Mouse (Mus musculus): ENCODE data around the gene Dtx3.

Dtx3 gene

DNA sequence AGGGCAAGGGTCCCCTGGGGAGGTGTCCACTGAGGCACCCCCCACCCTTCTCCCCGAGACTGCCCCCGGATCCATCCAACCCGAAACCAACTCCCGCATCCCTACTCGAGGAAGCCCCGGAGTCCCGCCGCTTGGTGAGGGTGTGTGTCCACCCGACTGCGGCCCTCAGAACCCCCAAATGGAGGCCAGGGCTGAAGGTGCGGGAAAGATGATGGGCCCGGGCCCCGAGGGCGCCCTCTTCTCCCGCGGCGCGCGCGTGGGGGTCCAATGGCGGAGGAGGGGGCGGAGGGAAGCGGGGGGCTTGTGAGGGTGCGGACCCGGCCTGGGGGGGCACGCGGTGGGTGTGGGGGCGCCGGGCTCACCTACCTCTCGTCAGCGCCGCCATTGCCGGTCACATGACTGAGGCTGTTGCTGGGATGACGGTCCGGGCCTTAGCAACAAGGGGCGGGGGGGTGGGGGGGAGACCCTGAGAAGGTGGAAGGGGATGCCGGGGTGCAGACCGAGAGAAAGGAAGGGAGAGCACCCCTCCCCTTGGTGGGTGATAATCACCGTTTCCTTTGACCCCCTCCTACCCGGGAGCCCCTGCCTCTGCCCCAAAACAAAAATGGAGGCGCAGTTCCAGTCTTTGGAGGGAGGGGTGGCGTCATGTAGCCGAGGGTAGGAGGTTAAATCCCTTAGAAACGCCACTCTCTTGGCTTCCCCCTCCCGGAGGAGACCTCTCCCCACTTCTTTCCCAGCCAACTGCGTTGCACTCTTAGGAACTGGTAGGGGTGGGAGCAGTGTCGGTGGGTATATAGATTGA lies at the start of gene Dtx3:
TSS of gene Dtx3 (minus strand) at position 401 of the 802 bp plus-strand sequence.
- DNase-seq (ENCODE audit: low spot score), result no peak

DNA sequence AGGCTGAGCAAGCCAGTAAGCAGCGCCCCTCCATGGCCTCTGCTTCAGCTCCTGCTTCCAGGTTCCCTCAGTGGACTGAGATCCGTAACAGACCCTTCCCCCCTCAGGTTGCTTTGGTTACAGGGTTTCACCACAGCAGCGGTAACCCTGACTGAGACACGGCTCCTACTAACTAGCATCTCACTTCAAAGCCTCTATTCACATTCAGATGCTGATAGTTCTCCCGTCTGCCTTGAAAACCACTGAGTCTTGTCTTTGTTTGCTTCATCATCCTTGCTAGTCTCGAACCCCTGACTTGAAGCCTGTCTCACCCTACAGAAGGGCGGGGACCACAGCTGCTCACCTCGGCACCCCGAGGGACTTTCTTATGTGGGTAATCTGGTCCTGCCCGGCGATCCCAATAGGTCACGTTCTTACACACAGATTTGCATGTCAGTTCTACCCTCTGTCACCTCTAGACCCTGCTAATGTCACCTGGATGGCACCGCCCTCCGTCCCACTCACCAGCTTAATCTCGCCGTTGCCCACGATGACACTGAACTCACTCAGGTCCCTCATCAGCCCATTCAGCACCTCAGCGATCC lies 42.8 kb upstream of the Dtx3 start:
- DNase-seq (ENCODE audit: low spot score), result no peak

- no peak for DNase-seq (ENCODE audit: low spot score)
Observed at GRCm38 (mm10) chr10:127236541-127236940, 41.0 kb upstream of the Dtx3 start.

DNA sequence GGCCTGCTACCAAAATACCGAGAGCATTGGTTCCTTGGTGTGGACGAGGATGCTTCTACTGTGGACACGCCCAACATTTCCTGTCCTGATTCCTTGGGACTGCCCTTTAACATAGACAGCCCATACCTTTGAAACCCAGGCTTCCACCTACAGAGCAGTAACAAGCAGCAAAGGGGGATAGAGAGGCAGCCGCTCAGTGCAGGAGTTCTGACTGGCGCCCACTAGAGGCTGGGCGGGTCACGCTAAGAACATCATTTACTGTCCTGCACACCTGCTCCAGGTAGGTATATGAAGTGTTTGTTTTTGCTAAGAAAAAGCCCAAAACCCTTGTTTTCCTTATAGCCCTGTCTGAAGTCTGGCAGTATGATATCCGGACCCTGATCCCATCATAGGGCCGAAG lies 37.6 kb upstream of the Dtx3 start:
- DNase-seq (ENCODE audit: low spot score), result no peak

DNA sequence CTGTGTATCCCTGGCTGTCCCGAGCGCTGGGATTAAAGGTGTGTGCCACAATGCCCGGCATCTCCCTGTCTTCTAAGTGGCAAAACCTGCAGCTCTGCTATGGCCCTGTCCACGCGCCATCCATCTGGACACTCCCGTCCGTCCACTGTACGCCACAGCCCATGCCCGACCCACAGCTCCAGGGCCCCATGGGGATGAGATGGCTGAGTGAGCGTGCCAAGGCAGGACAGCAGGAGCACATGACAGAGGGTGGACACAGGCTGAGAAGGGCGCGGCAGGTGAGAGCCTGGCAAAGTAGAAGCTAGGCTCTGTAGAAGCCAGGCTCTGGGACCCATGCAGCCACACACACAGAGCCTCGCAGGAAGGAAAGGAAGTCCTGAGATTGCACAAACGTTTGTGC lies 36.2 kb upstream of the Dtx3 start:
- no peak for DNase-seq (ENCODE audit: low spot score)

DNA sequence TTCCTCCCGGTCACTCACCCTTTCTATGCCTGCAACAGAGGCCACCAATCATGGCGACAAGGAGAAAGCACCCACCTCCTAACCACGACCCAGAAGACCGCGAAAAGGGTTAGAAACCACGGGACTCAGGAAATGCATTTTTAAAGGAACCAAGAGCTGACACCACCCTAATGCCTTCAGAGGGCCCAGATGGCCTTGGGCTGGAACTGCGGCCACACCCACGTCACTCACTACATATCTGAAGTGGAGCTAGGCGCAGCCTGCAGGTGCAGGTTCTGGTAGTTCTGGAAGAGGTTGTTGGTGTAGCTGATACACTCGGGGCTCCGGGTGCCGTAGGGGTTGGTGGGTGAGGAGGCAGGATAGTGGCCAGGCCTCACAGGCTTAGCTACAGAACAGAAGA lies 35.2 kb upstream of the Dtx3 start:
- DNase-seq (ENCODE audit: low spot score), result no peak

- DNase-seq (ENCODE audit: low spot score), result peak; percentile 42
Observed at GRCm38 (mm10) chr10:127228897-127229296, 33.4 kb upstream of the Dtx3 start.

GRCm38 (mm10) chr10:127227163-127227562 lies 31.6 kb upstream of the Dtx3 start:
- DNase-seq (ENCODE audit: low spot score), result no peak

DNA sequence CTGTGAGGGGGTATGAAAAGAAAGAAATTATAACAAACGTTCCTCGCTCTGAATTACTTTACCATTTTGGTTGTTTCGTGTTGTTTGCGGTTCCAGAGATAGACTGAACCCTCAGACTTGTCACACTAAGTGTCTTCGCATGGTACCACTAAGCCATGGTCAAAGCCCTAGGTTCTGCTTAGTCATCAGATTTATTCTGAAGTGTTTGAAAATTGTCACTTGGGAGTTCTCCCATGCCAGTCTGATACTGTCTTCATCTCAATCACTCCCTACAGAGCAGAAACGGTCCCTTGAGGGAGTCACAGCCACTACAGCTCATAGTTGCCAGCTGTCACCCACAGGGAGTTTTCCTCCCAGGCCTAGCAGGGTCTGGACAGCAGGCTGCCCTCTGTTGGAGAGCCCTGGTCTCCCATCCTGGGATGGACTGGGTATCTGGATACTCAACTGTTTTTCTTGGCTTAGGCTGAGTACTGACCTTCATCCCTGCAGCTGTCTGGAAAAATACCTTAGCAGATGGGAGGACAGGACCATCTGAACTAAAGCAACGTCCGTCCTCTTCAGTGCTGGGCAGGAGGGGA lies 30.9 kb upstream of the Dtx3 start:
- no peak for DNase-seq (ENCODE audit: low spot score)

GRCm38 (mm10) chr10:127225732-127226131 lies 30.2 kb upstream of the Dtx3 start:
- no peak for DNase-seq (ENCODE audit: low spot score)

DNA sequence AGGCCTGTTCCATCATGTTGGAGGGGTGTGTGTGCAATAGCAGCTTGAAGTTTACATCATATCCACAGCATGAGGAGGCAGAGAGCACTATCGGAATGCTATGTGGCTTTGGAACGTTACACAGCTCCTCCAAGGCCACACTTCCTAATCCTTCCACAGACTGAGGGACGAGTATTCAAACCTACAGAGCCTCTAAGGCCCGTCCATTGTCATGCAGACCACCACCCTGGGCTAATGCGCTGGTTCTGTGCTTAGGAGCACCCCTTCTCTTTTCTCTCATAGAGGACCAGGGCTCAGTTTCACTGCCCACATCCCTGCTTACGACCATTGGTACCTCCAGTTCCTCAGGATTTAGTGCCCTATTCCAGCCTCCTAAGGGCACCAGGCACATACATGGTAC lies 29.7 kb upstream of the Dtx3 start:
- no peak for DNase-seq (ENCODE audit: low spot score)

- no peak for DNase-seq (ENCODE audit: low spot score)
Observed at GRCm38 (mm10) chr10:127218339-127218738, 22.8 kb upstream of the Dtx3 start.

GRCm38 (mm10) chr10:127217177-127217576 lies 21.6 kb upstream of the Dtx3 start:
- no peak for DNase-seq (ENCODE audit: low spot score)

DNA sequence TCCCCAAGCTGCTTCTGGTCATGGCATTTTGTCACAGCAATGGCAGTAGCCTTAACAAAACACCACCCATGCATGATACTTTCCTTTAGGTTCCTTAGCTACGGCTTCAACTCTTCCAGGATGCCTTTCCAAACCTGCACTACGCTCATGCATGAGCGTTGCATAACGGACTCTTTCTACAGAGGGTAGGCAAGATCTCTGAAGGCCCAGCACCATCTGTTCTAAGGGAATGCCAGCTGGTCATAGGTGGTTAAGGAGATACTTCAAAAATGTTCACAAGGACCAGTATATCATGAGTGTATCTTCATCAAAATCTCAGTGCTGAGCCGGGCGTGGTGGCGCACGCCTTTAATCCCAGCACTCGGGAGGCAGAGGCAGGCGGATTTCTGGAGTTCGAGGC lies 20.9 kb upstream of the Dtx3 start:
- no peak for DNase-seq (ENCODE audit: low spot score)

DNA sequence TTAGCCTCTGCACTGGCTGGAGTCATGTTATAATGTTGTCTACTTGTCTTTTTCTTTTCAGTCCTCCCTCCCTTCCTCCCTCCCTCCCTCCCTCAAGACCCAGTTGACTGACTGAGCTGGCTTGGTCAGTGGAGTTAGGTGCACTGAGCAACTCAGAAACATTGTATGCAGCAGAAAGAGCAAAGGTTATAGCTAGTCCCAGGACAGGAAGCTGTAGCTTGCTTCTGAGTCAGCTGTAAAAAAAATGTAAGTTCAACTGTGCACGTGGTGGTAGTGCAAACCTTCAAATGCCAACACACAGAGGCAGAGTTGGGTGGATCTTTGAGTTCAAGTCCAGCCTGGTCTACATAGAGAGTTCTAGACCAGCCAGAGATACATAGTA lies 18.9 kb upstream of the Dtx3 start:
- no peak for DNase-seq (ENCODE audit: low spot score)

- DNase-seq (ENCODE audit: low spot score), result no peak
Observed at GRCm38 (mm10) chr10:127213704-127214421, 18.3 kb upstream of the Dtx3 start.

DNA sequence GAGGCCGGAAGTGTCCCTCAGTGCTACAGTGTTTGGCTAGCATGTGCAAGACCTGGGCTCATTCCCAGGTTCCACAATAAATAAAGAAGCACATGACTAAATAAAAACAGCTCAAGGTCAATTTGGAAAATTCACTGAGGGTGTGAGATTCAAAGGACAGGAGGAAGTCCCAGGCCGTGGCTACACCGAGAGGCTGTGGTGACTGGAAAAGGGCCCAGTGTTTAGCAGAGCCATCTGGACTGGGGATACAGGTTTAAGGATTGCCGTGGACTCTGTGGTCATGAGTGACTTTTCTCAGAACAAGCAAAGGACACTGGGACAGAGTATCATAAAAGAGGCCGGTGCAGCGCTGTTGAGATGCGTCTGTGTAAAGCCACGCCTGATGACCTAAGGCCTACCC lies 17.7 kb upstream of the Dtx3 start:
- DNase-seq (ENCODE audit: low spot score), result no peak

DNA sequence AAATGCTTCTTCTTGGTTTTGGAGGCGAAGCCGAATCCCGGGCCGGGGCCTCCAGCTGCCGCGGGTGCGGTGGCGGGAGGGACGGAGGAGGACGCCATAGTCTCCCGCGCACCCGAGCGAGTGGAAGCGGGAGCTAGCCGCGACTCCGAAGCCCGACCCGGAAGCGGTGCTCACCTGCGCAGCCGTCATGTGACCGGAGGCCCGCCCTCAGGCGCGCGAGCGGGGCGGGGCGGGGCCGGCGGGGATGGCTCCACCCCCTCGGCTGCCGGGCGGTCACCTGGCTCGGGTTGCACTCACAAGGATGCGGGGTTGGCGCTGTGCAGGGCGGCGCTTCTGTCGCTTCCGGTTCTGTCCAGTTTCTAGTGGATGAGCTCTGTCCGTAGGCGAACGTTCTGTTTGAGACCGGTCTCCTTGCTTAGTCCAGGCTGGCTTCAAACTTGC lies 15.9 kb upstream of the Dtx3 start, which contains the start of gene Pip4k2c:
TSS of gene Pip4k2c (minus strand) at position 172 of the 441 bp plus-strand sequence.
- peak; percentile 95 for DNase-seq (ENCODE audit: low spot score)

DNA sequence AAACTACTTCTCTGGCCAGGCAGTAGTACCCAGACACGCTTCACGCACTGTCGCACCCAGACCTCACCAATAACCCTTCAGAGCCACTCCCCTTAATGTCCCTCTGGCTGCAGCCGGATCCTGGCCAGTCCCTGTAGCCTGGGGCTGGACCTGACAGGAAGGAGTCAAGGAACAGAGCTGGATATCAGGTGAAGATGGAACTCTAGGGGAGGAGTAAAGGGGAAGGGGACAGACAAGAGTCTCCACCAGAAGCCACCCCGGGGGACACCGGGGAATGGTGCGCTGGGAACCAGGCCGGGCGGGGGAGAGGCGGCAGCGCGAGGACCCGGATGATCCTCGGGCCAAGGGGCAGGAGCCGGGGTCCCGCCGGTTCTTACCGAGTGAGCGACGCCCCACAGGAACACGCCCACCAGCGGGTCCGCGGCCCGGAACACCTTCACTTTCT lies 15.5 kb upstream of the Dtx3 start:
- DNase-seq (ENCODE audit: low spot score), result no peak

DNA sequence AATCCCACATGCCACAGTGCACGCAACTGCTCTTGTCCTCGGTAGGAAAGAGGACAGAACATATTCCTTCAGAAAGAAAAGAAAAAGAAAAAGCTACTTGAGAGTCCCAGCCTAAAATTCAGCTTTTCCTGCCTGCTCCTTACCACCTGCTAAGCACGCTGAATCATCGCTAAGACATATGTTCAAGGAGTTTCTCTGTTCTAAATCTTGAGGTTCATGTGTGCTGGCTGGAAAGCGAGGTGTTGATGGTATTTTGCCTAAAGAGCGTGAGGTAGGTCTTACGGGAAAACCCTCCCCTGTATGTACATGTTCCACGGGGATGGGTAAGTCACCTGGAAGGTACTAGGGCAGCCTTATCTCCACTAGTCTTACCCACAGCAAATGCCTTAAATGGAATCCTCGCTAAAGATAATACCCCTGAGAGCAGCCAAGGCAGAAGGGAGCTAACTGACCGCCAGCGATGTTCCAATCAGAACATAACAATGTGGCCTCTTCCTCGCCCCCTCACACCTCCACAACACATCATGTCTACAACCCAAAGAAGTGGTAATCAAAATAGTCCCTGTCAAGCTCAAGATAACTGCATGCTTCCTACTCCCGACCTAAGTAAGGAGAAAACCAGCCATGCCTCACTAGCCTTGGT lies 14.5 kb upstream of the Dtx3 start:
- DNase-seq (ENCODE audit: low spot score), result no peak

GRCm38 (mm10) chr10:127208921-127209320 lies 13.4 kb upstream of the Dtx3 start:
- no peak for DNase-seq (ENCODE audit: low spot score)

- no peak for DNase-seq (ENCODE audit: low spot score)
Observed at GRCm38 (mm10) chr10:127205373-127205772, 9.8 kb upstream of the Dtx3 start.
